Mouse (Mus musculus) small intestine, adult 2 months (tissue): ENCODE results near the gene Grap2.

Source experiments
- CTCF ChIP-seq: fragments of 200-500 bp; IDR thresholded peaks from 2 replicates; pipeline ENCODE4 v1.5.1; 2012; ENCODE audit warnings: low read depth, mild to moderate bottlenecking, control low read depth, inconsistent platforms, low read length, moderate library complexity, mixed read lengths; ENCODE audit not compliant: insufficient replicate concordance, insufficient read length; ENCODE audit errors: extremely low read depth
- POLR2A ChIP-seq: fragments of 200-500 bp; IDR thresholded peaks from 2 replicates; pipeline ENCODE4 v1.6.1; 2012; ENCODE audit warnings: low read depth, mild to moderate bottlenecking, control low read depth, inconsistent platforms, low read length, moderate library complexity

- TF ChIP-seq CTCF: no peak
- no peak for TF ChIP-seq POLR2A
Measured at GRCm38 (mm10) chr15:80554860-80555822, 17.3 kb upstream of the Grap2 start.
